Mouse (Mus musculus): ENCODE results near the gene Podn. TPM values are rescaled to one million over a fixed set of nuclear protein-coding genes. Genes with fewer than 3 reads are reported as not detected.
A peak's percentile ranks its signal among the peaks of the same experiment; 100 is the strongest.
"Not testable (repeated sequence)": the region's sequence is repeated elsewhere in the genome, so short reads cannot be mapped to it uniquely, and the experiment has no call there.

Podn gene
- total RNA-seq, 4 experiments from 2014 or later, result 5.1 to 7.9 (median 5.5) TPM

DNA sequence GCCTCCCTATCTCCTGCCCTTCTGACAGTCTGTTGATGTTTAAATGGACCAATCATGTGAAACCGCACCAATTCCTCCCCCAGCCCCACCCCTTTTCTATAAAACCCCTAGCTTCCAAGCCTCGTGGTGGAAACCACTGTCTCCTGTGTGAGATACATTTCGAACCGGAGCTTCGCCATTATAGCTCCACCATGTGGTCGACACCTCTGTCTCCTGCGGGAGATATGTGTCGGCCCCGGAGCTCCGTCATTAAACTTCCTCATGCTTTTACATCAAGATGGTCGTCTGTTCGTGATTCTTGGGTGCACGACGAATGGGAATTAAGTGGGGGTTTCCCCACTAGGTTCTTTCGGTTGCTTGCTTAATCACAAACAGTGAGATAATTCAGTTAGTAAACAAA, 17.1 kb downstream of the Podn start:
- not testable (repeated sequence) for DNase-seq (ENCODE audit: low spot score in 2 of 2)

- no peak for DNase-seq (ENCODE audit: low spot score in 2 of 2)
These were observed 18.9 kb downstream of the Podn start for GRCm38 (mm10) chr4:108077224-108077955.

DNA sequence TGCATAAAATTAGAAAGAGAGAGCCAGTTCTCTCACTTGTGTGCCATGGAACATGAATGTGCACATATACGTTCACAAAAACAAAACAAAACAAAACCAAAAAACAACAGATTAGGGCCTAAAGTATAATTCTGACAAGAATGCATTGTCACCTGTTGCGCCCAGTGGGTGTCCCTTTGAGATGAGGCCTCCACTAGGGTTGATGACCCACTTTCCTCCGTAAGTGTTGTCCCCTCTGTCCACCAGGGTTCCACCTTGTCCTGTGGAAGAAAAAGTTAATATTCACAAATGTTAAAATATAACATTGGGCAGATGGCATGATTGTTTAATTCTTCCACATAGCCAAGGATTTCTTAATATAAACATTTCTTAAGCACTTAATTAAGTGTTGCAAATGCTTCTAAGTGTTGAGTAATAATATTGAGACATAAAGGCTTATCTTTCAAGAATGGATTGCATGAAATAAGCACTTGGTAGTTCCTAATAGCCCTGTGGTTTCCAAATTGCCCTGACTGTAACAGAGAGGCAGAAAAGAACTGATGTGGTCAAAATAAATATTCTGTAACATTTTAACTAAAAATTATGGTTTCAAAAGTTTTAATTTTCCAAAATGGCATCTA, 21.9 kb downstream of the Podn start:
- DNase-seq (ENCODE audit: low spot score in 2 of 2), result no peak

DNA sequence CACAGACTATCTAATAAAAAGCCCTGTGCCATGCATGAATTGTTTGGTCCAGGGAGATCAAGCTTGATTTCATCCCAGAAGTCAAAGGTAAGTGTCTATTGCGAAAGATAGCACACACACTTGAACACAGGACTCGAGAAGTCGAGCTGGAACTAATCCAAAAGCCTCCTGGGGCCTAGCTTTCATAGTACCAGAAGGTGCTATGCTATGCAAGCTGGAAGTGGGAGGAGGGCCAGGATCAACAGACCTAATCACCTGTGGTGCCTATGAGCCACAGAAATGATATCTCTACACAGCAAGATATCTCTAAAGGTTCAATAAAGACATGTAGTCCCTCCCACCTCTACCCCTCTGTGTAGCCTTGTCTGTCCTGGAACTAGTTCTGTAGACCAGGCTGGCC, 24.2 kb downstream of the Podn start:
- DNase-seq (ENCODE audit: low spot score in 2 of 2), result no peak

DNA sequence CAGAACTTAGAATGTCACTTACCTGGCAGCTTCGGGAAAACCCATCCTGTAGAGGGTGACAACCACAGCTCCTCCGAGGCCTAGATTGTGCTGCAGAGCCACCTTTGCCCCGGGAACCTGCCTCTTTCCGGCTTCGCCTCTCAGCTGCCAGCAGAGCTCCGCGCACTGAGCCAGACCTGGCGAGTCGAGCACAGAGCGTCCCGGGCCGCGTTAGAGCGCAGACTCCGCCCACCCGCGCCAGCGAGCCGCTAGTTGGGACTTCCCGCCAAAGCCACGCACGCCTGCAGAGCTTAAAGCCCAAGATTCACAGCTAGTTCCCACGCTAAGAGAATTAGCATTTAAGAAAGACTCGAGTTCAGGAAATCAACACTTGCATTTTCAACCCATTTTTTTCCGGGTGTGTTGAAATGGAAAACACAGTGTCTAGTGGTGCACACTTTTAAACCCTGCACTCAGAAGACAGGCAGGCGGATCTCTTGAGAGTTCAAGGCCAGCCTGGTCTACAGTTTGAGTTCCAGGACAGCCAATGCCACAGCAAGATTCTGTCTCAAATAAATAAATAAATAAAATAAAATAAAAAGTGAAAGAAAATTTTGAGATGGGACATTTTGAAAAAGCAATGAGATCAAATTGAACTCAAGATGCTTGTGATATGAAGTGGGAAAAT, 24.9 kb downstream of the Podn start:
- DNase-seq (ENCODE audit: low spot score in 2 of 2), result peak; percentile 89 to 94

GRCm38 (mm10) chr4:108070723-108071122, 25.5 kb downstream of the Podn start:
- no peak for DNase-seq (ENCODE audit: low spot score in 2 of 2)

- DNase-seq (ENCODE audit: low spot score in 2 of 2), result no peak
These were observed 26.0 kb downstream of the Podn start for GRCm38 (mm10) chr4:108070286-108070685.

DNA sequence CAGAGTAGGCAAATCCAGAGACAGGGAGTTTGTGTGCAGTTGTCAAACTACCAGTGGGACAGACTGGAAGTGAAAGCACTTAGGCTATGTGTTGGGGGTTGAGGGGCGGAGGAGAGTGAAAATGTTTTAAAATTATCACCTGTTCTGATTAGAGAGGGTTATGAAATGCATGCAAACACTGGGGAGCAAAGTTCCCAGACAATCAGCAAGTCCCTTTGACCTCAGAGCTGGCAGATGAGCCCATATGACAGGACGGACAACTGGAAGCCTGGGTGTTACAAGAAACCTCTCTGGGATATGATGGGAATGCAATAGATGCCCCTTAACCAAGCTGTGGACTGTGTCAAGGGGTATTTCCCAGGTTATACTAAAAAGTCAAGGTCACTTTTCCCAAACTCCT, 28.2 kb downstream of the Podn start:
- no peak for DNase-seq (ENCODE audit: low spot score in 2 of 2)

- no peak for DNase-seq (ENCODE audit: low spot score in 2 of 2)
These were observed 29.0 kb downstream of the Podn start for GRCm38 (mm10) chr4:108067261-108067660.

DNA sequence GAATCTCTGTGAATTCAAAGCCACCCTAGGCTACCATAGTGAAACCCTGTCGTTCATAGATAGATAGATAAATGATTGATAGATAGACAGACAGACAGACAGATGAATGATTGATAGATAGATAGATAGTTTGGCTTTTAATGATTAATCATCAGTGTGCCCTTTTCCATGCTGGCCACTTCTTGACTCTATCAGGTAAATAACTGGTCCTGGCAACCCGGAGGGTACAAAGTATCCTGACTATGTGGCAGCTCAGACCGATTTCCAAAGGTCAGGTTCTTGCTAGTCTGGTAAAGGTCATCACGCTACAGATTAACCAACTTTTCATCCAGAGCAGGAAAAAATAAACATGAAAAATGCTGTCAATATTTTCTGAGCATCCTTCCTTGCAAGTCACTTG, 29.7 kb downstream of the Podn start:
- no peak for DNase-seq (ENCODE audit: low spot score in 2 of 2)

- DNase-seq (ENCODE audit: low spot score in 2 of 2), result no peak
These were observed 30.9 kb downstream of the Podn start for GRCm38 (mm10) chr4:108065176-108065844.

GRCm38 (mm10) chr4:108063616-108064015, 32.6 kb downstream of the Podn start:
- no peak for DNase-seq (ENCODE audit: low spot score in 2 of 2)

DNA sequence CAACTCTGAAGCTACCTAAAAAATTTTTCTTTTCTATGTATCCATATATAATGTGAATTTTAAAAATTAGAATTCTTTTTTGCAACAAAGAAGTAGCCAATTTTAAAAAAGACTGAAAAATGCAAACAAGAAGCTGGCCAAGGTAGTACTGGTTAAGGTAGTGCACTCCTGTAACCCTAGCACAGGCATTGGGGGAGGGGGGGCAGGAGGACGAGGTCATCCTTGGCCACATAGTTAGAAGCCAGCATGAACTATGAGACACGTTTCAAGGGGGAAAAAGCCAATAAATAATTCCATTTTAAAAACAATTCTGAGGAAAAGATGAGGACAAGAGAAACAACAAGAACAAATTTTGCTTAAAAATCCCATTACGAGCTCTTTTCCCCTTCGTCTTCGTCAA, 33.7 kb downstream of the Podn start:
- DNase-seq (ENCODE audit: low spot score in 2 of 2), result no peak

- DNase-seq (ENCODE audit: low spot score in 2 of 2), result no peak
These were observed 35.5 kb downstream of the Podn start for GRCm38 (mm10) chr4:108060774-108061173.

- DNase-seq (ENCODE audit: low spot score in 2 of 2), result no peak
These were observed 36.5 kb downstream of the Podn start for GRCm38 (mm10) chr4:108059601-108060379.

- no peak for DNase-seq (ENCODE audit: low spot score in 2 of 2)
These were observed 38.1 kb downstream of the Podn start for GRCm38 (mm10) chr4:108058166-108058565.

- no peak for DNase-seq (ENCODE audit: low spot score in 2 of 2)
These were observed 39.0 kb downstream of the Podn start for GRCm38 (mm10) chr4:108057247-108057646.

DNA sequence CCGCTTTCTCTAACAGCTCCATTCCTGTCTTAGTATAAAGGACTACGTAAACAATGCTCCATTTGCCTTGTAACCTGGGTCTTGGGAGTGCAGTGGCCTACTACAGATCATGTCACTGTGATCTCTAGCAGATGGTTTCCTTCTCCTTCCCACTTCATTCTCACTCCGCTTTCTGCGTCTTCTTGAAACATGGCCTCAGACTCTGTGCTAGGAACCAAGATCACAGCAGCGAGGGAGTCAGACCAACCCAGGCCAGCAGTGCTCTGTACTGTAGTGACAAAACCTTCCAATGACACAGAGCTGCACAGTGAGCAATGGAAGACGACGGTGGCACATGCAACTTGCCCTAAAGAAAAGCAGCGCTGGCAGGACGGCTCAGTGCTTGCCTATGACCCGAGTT, 40.4 kb downstream of the Podn start:
- DNase-seq (ENCODE audit: low spot score in 2 of 2), result no peak

GRCm38 (mm10) chr4:108052673-108053072, 43.6 kb downstream of the Podn start:
- DNase-seq (ENCODE audit: low spot score in 2 of 2), result no peak

GRCm38 (mm10) chr4:108051687-108052274, 44.5 kb downstream of the Podn start:
- peak in 1 of 2 experiments; percentile 34 for DNase-seq (ENCODE audit: low spot score in 2 of 2)

GRCm38 (mm10) chr4:108046136-108046535, 50.1 kb downstream of the Podn start:
- DNase-seq (ENCODE audit: low spot score in 2 of 2), result no peak
